Mouse (Mus musculus) forebrain, embryonic 13.5 days (tissue): Measurements from ENCODE around the gene Msi2. TPM values are rescaled to one million over a fixed set of nuclear protein-coding genes. Genes with fewer than 3 reads are reported as not detected.

ENCODE experiments used
- ATAC-seq: fragments of 200-750 bp; cut with Nextera tagmentation; 2 replicates; pipeline ENCODE4 v1.8.0; 2017
- H3K27ac ChIP-seq: fragments of 300-500 bp; sonication (generic); 2 replicates; pipeline ENCODE4 v1.5.1; 2015; ENCODE audit warnings: inconsistent platforms, mild to moderate bottlenecking, moderate library complexity
- H3K27me3 ChIP-seq: fragments of 300-500 bp; sonication (generic); 2 replicates; pipeline ENCODE4 v1.6.1; 2015; ENCODE audit warnings: mild to moderate bottlenecking, inconsistent platforms
- H3K36me3 ChIP-seq: fragments of 300-500 bp; sonication (generic); 2 replicates; pipeline ENCODE4 v1.6.1; 2015; ENCODE audit warnings: mild to moderate bottlenecking, inconsistent platforms; ENCODE audit not compliant: poor library complexity, severe bottlenecking
- H3K4me1 ChIP-seq: fragments of 300-500 bp; sonication (generic); 2 replicates; pipeline ENCODE4 v1.6.1; 2015; ENCODE audit warnings: inconsistent platforms
- H3K4me2 ChIP-seq: fragments of 300-500 bp; sonication (generic); 2 replicates; pipeline ENCODE4 v1.6.1; 2015; ENCODE audit warnings: inconsistent platforms, mild to moderate bottlenecking, moderate library complexity
- H3K4me3 ChIP-seq: fragments of 300-500 bp; sonication (generic); 2 replicates; pipeline ENCODE4 v1.5.1; 2015; ENCODE audit warnings: mild to moderate bottlenecking, inconsistent platforms
- H3K9ac ChIP-seq: fragments of 300-500 bp; sonication (generic); 2 replicates; pipeline ENCODE4 v1.6.1; 2015; ENCODE audit warnings: mild to moderate bottlenecking, inconsistent platforms
- H3K9me3 ChIP-seq: fragments of 300-500 bp; sonication (generic); replicated peaks from 2 replicates; pipeline ENCODE4 v1.6.1; 2016; ENCODE audit warnings: inconsistent platforms
- WGBS: fragments of 180-500 bp; shearing (Covaris S2); methylation state at CpG from one replicate; pipeline ENCODE4 v1.1.7; 2015; 5-methylcytosine and 5-hydroxymethylcytosine counted together
- polyA plus RNA-seq: library from polyadenylated mRNA; unstranded; fragments of >200 nt; fragmentation: Nextera tagmentation; extraction: Ambion mirVana; gene quantifications from 2 replicates; pipeline ENCODE4 v1.2.1, GENCODE M21; 2015

The Msi2 gene
- polyA plus RNA-seq, 1 experiment from 2014 or later: 31.5 TPM

- H3K4me1 ChIP-seq: peaks cover 83% of the 10 kb centered on the region
Observed at GRCm38 (mm10) chr11:88488175-88488940, 230.0 kb downstream of the Msi2 start.

GRCm38 (mm10) chr11:88485987-88486386 is 232.3 kb downstream of the Msi2 start:
- Histone ChIP-seq H3K36me3 (no peaks in the 10 kb centered on the region), H3K27ac (peak overlapping the region; percentile 26; the same call in 1 of the 2 replicates), H3K4me2 (no peak overlapping the region), H3K4me1 (peaks cover 90% of the 10 kb centered on the region), H3K9me3 (no peaks in the 10 kb centered on the region), H3K4me3 (no peak overlapping the region), H3K27me3 (no peaks in the 10 kb centered on the region), H3K9ac (no peak overlapping the region)
- WGBS: 74% methylated on average over 1 of the region's 1 CpGs
- ATAC-seq: no peak

More at GRCm38 (mm10) chr11:88488175-88488940, 230.0 kb downstream of the Msi2 start:
- Histone ChIP-seq H3K4me3 (no peak overlapping the region), H3K27ac (peak overlapping the region; percentile 85), H3K9ac (0 out of 2 replicates have a peak overlapping the region, but pooled peaks have one; percentile 10), H3K9me3 (no peaks in the 10 kb centered on the region), H3K36me3 (no peaks in the 10 kb centered on the region), H3K27me3 (no peaks in the 10 kb centered on the region), H3K4me2 (no peak overlapping the region)
- ATAC-seq: peak; percentile 55
- 50% methylated on average over 13 of the region's 13 CpGs for WGBS

GRCm38 (mm10) chr11:88485088-88485487 is 233.2 kb downstream of the Msi2 start:
- H3K4me1 ChIP-seq: peaks cover 94% of the 10 kb centered on the region
- no peak overlapping the region for H3K9ac ChIP-seq
- no peaks in the 10 kb centered on the region for H3K9me3 ChIP-seq
- no peak overlapping the region for H3K4me2 ChIP-seq
- H3K4me3 ChIP-seq: no peak overlapping the region
- no peaks in the 10 kb centered on the region for H3K27me3 ChIP-seq
- WGBS: 48% methylated on average over 4 of the region's 4 CpGs
- H3K36me3 ChIP-seq: no peaks in the 10 kb centered on the region
- H3K27ac ChIP-seq: peak overlapping the region; percentile 96
- ATAC-seq: no peak

- WGBS: 88% methylated on average over 3 of the region's 3 CpGs
- Histone ChIP-seq H3K36me3 (no peaks in the 10 kb centered on the region), H3K4me3 (no peak overlapping the region), H3K27ac (peak overlapping the region; percentile 96), H3K27me3 (no peaks in the 10 kb centered on the region), H3K9me3 (no peaks in the 10 kb centered on the region), H3K4me1 (peaks cover 94% of the 10 kb centered on the region), H3K4me2 (no peak overlapping the region), H3K9ac (no peak overlapping the region)
- no peak for ATAC-seq
Observed at GRCm38 (mm10) chr11:88484047-88484446, 234.3 kb downstream of the Msi2 start.

GRCm38 (mm10) chr11:88482636-88483035 is 235.7 kb downstream of the Msi2 start:
- Histone ChIP-seq H3K4me2 (peak overlapping the region; percentile 54), H3K9me3 (no peaks in the 10 kb centered on the region), H3K36me3 (0 out of 2 replicates have a peak, but pooled peaks cover 7% of the 10 kb centered on the region), H3K27ac (peak overlapping the region; percentile 96), H3K4me1 (peaks cover 89% of the 10 kb centered on the region), H3K9ac (peak overlapping the region; percentile 54; the same call in 1 of the 2 replicates), H3K4me3 (no peak overlapping the region), H3K27me3 (no peaks in the 10 kb centered on the region)
- WGBS: under 1% methylated on average over 11 of the region's 11 CpGs
- peak; percentile 36 for ATAC-seq

GRCm38 (mm10) chr11:88482236-88482635 is 236.1 kb downstream of the Msi2 start:
- no peaks in the 10 kb centered on the region for H3K9me3 ChIP-seq
- H3K36me3 ChIP-seq: 0 out of 2 replicates have a peak, but pooled peaks cover 7% of the 10 kb centered on the region
- H3K4me1 ChIP-seq: peaks cover 87% of the 10 kb centered on the region
- H3K4me2 ChIP-seq: peak overlapping the region; percentile 54
- no peaks in the 10 kb centered on the region for H3K27me3 ChIP-seq
- 3% methylated on average over 6 of the region's 6 CpGs for WGBS
- H3K9ac ChIP-seq: peak overlapping the region; percentile 54; the same call in 1 of the 2 replicates
- peak; percentile 52; the same call in 1 of the 2 replicates for ATAC-seq
- peak overlapping the region; percentile 96 for H3K27ac ChIP-seq
- no peak overlapping the region for H3K4me3 ChIP-seq

GRCm38 (mm10) chr11:88481602-88482161 is 236.6 kb downstream of the Msi2 start:
- H3K4me3 ChIP-seq: peak overlapping the region; percentile 11; the same call in 1 of the 2 replicates
- H3K4me2 ChIP-seq: peak overlapping the region; percentile 54
- H3K27me3 ChIP-seq: no peaks in the 10 kb centered on the region
- peak; percentile 90 for ATAC-seq
- peak overlapping the region; percentile 96 for H3K27ac ChIP-seq
- H3K9ac ChIP-seq: peak overlapping the region; percentile 54
- WGBS: 3% methylated on average over 7 of the region's 7 CpGs
- 0 out of 2 replicates have a peak, but pooled peaks cover 7% of the 10 kb centered on the region for H3K36me3 ChIP-seq
- H3K4me1 ChIP-seq: peaks cover 84% of the 10 kb centered on the region
- no peaks in the 10 kb centered on the region for H3K9me3 ChIP-seq

GRCm38 (mm10) chr11:88481092-88481601 is 237.2 kb downstream of the Msi2 start:
- peaks cover 82% of the 10 kb centered on the region for H3K4me1 ChIP-seq
- WGBS: 12% methylated on average over 9 of the region's 9 CpGs
- H3K27me3 ChIP-seq: no peaks in the 10 kb centered on the region
- 0 out of 2 replicates have a peak, but pooled peaks cover 7% of the 10 kb centered on the region for H3K36me3 ChIP-seq
- peak overlapping the region; percentile 54 for H3K9ac ChIP-seq
- no peaks in the 10 kb centered on the region for H3K9me3 ChIP-seq
- peak overlapping the region; percentile 54 for H3K4me2 ChIP-seq
- H3K4me3 ChIP-seq: peak overlapping the region; percentile 11; the same call in 1 of the 2 replicates
- peak overlapping the region; percentile 96 for H3K27ac ChIP-seq
- ATAC-seq: peak; percentile 17

- H3K4me1 ChIP-seq: peaks cover 82% of the 10 kb centered on the region
- H3K4me3 ChIP-seq: no peak overlapping the region
- ATAC-seq: no peak
- H3K9me3 ChIP-seq: no peaks in the 10 kb centered on the region
- H3K27me3 ChIP-seq: no peaks in the 10 kb centered on the region
- H3K9ac ChIP-seq: 0 out of 2 replicates have a peak overlapping the region, but pooled peaks have one; percentile 34
- 69% methylated on average over 5 of the region's 5 CpGs for WGBS
- H3K36me3 ChIP-seq: 0 out of 2 replicates have a peak, but pooled peaks cover 13% of the 10 kb centered on the region
- H3K27ac ChIP-seq: peak overlapping the region; percentile 57
- H3K4me2 ChIP-seq: no peak overlapping the region
Observed at GRCm38 (mm10) chr11:88479498-88479897, 238.8 kb downstream of the Msi2 start.

GRCm38 (mm10) chr11:88474889-88475440 is 243.3 kb downstream of the Msi2 start:
- Histone ChIP-seq H3K9me3 (no peaks in the 10 kb centered on the region), H3K4me3 (no peak overlapping the region), H3K9ac (no peak overlapping the region), H3K27me3 (no peaks in the 10 kb centered on the region), H3K4me1 (peaks cover 75% of the 10 kb centered on the region), H3K4me2 (no peak overlapping the region), H3K36me3 (0 out of 2 replicates have a peak, but pooled peaks cover 13% of the 10 kb centered on the region), H3K27ac (peak overlapping the region; percentile 63)
- 45% methylated on average over 4 of the region's 4 CpGs for WGBS
- ATAC-seq: peak; percentile 43; the same call in 1 of the 2 replicates

GRCm38 (mm10) chr11:88472731-88473130 is 245.6 kb downstream of the Msi2 start:
- H3K4me3 ChIP-seq: no peak overlapping the region
- no peak overlapping the region for H3K9ac ChIP-seq
- no peaks in the 10 kb centered on the region for H3K27me3 ChIP-seq
- H3K9me3 ChIP-seq: no peaks in the 10 kb centered on the region
- ATAC-seq: no peak
- peak overlapping the region; percentile 66 for H3K27ac ChIP-seq
- H3K4me2 ChIP-seq: no peak overlapping the region
- WGBS: 27% methylated on average over 8 of the region's 8 CpGs
- H3K4me1 ChIP-seq: peaks cover 66% of the 10 kb centered on the region
- 0 out of 2 replicates have a peak, but pooled peaks cover 5% of the 10 kb centered on the region for H3K36me3 ChIP-seq
